Mouse (Mus musculus): ENCODE measurements around the gene Caly.

GRCm38 (mm10) chr7:140062307-140062706 is 20.0 kb downstream of the Caly start:
- TF ChIP-seq POLR2A (IDR thresholded peaks at IDR 0.05; ENCODE audit: insufficient read depth, low read depth, low read length) = no peak
- TF ChIP-seq CTCF (IDR thresholded peaks at IDR 0.05; ENCODE audit: insufficient read depth, low read depth, low read length) = peak; percentile 32; the same call in 1 of the 2 replicates
